Mouse (Mus musculus) liver, postnatal 0 days (tissue): ENCODE measurements around the gene Tmem89.

Experiments used
- CTCF ChIP-seq: sonication (generic); IDR thresholded peaks from 2 replicates; pipeline ENCODE4 v1.5.1; 2016; ENCODE audit warnings: antibody characterized with exemption, low read depth
- EP300 ChIP-seq: IDR thresholded peaks from 2 replicates; pipeline ENCODE4 v1.6.1; 2016; ENCODE audit warnings: antibody characterized with exemption, low read depth, mild to moderate bottlenecking

- TF ChIP-seq EP300 (no peak), CTCF (no peak)
Measured at GRCm38 (mm10) chr9:108945111-108945510, 30.7 kb downstream of the Tmem89 start.
